Mouse (Mus musculus) c-Kit-negative CD71-positive TER-119-positive erythroid progenitor cells, embryonic 14.5 days (primary cell): ENCODE results near the gene Slc35d2.

Source experiments
- DNase-seq: peaks from one replicate; pipeline ENCODE4 v3.0.0-alpha.2; 2013; ENCODE audit warnings: low read depth, low spot score

Gene Slc35d2

DNA sequence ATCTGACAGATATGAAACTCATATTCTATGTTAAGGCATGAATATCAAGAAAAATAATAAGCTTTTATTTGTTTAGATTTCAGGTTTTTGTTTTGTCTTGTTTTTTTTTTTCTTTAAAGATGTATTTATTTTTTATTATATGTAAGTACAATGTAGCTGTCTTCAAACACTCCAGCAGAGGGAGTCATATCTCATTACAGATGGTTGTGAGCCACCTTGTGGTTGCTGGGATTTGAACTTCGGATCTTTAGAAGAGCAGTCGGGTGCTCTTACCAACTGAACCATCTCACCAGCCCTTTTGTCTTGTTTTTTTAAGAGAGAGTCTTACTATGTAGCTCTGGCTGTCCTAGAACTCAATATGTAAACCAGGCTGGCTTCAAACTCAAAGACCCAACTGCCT, 11.7 kb downstream of the Slc35d2 start:
- DNase-seq, result no peak

DNA sequence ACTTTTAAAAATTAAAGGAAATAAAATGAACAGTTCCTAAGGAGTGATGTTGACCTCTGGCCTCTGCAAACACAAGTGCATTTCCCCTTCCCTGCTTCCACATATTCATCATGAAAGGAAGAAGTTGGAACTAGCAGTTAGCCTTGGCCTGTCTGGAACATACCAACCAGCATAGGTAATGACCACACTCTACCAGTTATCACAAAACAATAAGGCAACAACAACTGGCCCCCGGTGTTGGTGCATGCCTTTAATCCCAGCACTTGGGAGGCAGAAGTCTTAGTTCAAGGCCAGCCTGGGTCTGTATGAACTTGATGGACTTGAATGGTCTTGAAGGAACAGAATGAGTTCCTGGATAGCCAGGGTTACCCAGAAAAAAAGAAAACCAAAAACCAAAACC, 18.7 kb downstream of the Slc35d2 start:
- DNase-seq, result no peak

DNA sequence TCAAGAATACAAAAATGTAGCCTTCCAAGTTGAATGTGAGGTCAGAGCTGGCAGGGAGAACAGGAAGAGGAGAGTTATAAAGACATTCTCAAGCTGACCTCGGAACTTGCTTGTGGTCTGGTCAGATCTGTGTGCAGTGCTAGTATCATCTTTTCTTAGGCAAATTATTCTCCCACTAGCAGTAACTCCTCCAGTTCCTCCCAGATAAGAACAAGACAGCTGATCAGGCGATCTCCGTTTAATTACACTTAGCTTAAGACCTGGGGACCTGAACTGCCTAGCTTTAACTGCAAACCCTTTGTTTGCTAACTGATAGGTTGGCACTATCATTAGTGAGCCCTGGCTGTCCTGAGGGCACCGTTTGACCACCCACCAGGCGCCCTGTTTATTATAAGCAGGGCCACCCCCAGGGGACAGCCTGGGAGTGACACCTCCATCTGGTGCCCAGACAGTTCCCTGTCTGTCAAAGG, 20.8 kb downstream of the Slc35d2 start:
- no peak for DNase-seq

DNA sequence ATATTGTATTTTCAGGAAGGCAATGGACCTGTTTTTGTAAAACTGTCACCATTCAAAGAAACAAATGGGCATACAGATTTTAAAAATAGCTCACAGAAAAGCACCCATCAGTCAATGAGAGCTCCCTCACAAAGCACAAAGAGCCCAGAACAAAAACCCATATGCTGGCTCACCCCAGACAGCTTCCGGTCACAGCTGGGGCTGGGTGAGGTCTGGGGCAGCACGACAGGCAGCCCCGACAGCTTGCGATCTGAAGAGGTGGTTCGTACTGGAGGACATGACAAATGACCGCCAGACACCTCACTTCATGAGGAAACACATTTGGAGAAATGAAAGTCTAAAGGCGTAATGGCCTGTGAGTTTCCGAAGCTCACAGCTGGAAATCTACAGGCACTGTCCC, 21.6 kb downstream of the Slc35d2 start:
- DNase-seq, result no peak

DNA sequence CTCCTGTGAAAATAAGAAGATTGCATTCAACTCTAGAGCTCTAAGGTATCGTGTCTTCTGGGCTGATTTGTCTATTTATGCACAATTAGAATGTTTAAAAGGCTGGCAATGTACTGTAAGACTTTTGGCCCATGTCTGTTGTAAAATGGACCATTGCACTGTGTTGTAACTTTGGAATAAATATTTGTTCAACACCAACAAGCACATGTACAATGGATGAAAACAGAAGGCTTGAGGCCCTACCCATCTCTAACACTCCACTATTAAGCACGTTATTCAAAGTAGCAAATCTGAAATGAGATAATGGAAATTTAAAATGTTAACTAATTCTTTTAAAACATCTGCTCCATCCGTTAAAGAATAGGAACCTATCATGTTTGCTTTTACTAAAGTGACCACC, 22.1 kb downstream of the Slc35d2 start:
- no peak for DNase-seq

DNA sequence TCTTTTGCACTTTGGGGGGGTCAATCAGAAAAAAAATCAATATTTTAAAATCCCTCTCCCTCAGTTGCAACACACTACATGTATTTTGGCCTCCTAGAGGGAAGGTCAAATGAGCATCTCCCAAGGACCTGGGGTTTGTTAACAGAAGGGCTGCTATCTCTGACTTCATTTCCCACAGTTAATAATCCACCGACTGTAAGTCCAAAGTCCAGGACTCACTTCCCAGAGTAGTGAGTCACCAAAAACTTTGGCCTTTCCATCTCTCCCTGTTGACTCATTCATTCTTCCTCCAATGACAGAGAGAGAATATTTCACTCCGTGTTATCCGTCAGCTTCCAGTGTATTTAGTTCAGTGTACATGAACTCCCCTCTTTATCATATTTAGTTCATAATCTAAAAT, 23.5 kb downstream of the Slc35d2 start:
- no peak for DNase-seq

DNA sequence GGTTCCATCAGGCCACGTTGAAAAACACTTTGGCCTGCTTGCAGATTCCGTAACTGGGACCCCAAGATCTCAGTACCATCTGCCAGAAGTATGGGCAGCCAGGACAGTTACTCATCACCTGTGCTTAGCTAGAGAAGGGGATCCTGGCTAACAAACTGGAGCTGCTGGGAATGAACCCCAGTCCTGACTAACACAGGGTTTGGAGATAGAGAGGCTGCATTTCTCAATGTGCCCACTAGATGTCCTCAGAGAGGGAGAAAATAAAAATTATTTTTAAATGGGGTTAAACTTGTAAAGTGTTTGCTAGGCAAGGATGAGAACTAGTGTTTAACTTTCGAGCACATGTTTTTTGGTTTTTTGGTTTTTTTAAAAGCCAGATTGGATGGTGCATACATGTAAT, 29.0 kb downstream of the Slc35d2 start:
- DNase-seq, result no peak

DNA sequence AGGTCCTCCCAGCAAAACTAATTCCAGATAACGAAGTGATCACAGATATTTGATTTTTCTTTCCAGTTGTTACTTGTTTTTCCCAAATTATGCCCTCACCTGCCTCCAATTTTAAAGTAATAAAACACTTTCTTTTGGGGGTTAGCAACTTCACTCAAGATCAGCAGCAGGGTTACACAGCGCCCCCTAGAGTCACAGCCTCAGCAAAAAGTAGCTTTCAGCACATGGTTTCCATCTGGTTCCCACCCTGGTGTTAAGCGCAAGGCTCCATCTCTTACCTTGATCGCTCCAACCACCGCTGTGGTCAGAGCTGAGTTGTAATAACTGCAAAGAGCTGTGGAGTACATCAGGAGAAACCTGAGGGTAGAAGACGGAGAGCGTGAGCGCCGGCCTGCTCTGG, 30.2 kb downstream of the Slc35d2 start:
- no peak for DNase-seq

DNA sequence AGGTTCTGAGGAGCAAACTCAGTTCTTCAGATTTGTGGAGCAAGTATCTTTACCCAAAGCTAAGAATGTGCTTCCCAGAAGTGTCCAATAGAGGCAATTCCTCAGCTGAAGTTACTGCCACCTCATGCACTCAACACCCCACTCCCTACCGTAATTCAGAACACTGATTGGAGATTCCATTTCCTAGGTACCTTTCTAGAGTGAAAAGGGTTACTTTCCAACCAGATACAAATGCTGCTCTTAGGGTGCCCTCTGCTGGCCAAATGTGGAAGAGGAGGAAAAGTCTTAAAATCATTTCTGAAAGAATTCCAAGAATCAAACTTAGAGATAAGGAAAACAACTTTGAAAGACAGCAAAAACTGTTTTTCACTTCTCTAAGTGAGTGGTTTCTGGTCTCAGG, 35.8 kb downstream of the Slc35d2 start:
- peak; percentile 40 for DNase-seq

DNA sequence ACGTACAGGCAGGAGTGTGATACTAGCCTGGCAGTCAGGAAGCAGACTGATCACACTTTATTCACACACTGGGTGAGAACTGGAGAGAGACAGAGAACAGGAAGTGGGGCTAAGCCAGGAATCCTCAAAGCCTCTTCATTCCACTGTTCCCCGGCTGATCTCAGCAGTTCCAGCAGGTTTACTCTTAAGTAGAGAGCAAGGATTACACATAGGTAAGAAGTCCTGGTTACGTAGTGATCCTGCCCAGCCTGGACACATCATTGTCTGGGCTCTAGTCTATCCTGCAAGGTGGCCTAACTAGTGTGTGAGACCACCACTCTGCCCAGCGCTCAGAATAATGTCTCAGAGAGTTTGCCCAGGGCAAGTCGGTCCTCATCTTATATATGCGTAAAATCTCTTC, 36.4 kb downstream of the Slc35d2 start:
- DNase-seq, result no peak

DNA sequence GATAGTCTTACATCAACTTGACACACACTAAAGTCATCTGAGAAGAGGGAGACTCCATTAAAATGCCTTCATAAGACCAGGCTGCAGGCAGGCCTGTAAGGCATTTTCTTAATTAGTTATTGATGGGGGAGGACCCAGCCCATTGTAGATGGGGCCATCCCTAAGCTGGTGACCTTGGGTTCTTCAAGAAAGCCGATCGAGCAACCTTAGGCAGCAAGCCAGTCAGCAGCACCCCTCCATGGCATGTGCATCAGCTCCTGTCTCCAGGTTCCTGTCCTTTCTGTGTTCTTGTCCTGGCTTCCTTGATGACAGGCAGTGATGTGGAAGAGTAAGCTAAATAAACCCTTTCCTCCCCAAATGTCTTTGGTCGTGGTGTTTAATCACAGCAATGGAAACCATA, 37.0 kb downstream of the Slc35d2 start:
- DNase-seq, result no peak

DNA sequence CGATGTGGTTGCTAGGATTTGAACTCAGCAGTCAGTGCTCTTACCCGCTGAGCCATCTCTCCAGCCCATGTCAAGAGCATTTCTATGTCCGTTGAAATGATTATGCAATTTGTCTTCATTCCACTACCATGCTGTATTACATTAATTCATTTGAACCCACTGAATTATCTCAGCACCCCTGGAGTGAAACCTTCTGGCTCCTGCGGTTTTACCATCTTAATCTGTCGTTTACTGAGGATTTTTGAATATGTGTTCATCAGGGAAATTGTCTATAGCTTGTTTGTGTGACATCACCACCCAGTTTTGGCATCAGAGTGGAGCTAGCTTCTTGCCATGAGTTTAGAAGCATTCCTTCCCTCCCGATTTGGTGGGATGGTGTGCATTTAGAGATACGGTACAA, 38.2 kb downstream of the Slc35d2 start:
- no peak for DNase-seq

DNA sequence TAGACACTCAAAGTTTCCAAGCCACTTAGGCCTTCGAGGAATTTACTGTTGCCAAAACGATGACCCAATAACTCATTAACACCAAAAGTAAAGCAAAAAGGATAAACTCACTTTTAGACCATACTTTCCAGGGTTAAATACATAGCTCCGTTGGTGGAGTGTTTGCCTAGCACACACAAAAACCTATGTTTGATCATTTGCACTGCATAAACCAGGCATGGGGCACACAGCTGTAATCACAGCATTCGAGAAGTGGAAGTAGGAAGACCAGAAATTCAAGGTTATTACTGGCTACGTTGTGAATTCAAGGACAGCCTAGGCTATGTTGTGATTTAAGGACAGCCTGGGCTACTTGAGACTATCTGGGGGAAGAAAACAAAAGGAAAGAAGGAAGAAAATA, 38.9 kb downstream of the Slc35d2 start:
- no peak for DNase-seq

DNA sequence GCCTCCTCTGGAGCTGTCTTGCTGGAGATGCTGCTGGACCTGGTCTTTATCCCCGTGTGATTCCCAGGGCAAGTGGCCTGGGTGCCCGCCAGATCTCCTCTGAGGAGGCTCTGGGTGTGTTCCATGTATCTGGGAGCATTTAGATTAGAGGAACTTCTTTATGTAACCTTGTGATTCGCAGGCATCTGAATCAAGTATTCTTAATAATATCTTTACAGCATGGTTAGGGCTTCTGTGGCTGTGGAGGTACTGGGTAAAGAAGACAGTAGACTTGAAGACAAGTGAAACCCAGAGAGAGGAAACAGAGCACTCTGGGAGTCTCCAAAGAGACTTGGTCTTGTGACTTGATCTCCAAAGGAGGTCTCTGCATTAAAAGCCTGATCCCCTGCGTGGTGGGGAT, 40.0 kb downstream of the Slc35d2 start, which contains the start of gene Hsd17b3:
Hsd17b3 (minus strand) TSS at position 101 of the 400 bp plus-strand sequence.
- DNase-seq, result no peak

DNA sequence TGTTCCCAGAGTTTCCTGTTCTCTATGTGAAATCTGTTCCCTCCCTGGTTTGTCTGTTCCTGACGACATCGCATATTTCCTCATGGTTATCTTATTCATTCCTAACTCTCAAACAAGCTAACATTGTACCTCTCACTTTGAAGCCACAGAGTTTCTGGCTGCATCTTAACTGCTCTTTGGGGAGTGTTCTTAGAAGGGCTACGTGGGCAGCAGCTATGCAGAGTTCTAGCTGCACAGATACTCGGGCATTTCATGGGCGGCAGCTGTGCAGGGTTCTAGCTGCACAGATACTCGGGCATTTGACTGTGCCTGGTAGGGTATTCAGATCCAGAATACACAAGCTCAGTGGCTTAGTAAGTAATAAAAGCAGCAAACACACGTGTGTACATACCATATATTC, 41.1 kb downstream of the Slc35d2 start:
- no peak for DNase-seq

DNA sequence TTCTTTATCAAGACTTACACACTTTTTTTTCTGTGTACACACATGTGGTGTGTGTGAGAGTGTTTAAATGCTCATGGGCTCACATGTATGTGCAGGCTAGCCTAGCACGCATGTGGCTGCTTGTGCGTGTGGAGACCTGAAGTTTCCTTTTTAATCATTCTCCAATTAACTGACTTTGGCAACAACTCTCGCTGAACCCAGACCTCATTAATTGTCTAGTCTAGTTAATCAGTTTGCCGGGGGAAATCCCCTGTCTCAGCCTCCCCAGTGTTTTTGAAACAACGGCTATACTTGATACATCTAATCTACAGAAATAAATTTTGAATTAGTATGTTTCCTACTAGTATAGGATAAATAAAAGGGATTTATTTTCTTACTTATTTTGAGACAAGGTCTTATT, 43.1 kb downstream of the Slc35d2 start:
- DNase-seq, result no peak

DNA sequence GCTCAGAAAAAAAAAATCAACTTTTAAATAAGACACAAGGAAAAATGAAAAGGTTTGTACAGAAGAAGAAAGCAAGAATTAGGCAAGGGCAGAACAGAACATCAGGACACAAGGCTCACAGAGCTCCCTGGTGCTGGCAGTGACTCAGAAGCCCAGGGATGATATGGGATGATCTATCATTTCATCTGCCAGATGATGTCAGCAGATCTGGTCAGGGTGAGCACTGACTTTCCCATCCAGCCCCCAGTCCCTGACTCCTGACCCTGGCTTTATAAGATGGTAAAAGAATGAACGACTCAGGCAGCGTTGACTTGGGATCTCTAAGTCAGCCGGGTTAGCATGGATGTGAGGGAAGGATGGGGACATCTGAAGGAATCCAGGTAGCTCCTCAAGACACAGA, 45.8 kb downstream of the Slc35d2 start:
- DNase-seq, result no peak

DNA sequence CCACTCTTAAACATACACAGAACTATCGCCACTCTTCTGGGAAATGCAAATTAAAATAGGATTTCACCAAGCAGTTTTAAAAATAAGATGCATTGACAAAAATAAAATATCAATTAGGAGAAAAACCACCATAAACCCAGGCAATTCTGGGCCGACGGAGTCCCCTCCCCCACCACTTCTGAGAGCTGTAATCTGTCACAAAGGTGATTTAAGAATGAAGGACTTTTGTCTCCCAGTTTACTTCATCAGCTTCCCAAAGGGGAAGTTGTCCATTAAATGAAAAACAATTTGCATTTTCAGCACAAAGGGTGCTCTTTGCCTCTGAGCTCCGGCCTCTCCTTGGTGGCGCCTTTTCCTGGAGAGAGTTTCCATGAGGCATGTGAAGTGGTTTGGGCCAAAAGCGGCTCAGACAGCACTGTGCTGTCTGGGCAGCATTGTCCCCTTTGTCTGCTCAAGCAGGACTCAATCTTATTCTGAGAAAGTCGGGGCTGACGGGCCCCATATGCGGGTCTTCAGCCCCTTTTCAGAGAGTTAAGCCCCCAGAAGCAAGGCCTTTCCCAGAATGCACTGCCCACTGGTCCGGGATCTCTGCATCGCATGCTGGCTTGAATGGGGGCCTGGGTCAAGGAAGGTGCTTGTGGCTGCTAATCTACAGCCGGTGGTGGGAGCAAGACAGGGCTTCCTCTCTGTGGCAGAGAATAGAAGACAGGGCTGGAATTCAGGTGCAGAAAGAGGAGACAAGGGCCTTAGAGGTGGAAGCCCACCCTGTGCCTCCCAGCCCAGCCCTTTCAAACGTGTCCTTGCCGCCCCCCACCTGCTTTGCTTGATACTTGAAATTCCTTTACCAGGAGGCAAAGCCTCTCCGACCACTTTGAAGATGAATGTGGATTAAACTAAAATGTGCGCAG, 47.9 kb downstream of the Slc35d2 start:
- DNase-seq, result no peak

DNA sequence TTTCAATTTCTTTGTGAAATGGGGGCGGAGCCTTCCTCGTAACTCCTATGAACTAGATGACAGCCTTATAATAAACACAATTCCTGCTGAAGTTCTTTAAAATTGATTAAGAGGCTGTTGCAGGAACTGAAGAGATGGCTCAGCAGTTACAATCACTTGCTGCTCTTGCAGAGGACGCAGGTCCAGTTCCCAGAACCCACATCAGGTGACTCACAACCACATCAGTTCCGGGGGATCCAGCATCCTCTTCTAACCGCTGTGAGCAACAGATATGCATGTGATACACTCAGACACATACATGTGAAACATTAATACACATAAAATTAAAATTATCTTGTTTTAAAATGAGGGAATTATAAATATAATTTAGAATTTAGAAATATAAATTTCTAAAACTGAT, 51.6 kb downstream of the Slc35d2 start:
- DNase-seq, result no peak

DNA sequence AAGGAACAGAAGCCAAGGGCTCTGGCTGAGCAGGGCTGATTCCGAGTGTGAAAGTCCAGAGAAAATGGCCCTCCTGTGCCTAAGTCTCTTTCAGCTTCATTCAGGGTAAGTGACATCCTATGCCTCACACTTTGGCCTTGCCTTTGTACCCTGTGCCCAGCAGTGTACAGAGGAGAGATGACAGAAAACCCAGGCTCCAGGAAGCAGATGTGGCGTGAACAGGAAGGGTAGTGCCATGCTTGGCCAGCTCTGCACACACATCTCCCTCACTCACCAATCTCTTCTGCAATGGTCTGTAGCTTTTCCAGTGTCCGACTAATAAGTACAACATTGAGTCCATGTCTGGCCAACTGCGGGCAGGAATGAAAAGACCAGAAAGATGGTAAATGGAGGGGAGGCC, 53.1 kb downstream of the Slc35d2 start:
- DNase-seq, result no peak

DNA sequence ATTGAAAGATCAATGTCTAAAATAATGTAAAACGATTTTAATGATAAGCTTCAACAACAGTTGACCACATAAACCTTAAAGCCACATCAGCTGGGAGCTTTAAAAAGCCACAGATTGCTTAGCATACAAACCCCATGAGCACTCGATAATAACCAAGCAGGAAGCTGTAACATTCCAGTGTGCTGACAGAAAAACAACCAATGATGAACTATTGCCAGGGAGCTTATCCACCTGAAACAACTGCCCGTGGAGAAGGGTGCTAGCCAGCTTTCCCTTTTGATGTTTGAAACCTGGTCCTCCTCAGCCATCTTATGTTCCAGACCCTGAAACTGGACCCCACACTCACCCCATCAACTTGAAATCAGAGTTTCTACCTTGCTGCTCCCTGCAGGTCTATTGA, 62.5 kb downstream of the Slc35d2 start:
- DNase-seq, result no peak

DNA sequence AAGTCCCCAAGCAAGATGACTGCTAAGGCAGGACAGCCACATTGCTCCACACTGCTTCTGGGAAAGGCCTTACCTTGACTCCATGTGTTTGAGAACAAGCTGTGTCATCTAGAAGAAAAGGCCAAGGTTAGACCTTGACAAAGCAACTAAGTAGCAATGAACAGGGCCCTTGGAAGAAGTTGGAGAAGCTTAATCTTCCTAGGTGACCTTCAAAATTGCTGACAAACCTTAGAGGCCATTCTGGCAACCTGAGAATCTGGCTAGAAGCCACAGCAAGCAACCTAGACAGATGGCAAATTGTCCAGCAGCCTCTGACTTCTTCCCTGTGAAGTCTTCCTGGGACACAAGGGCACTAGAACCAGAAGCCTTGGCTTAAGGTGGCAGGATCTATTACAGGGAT, 64.9 kb downstream of the Slc35d2 start:
- DNase-seq, result no peak

DNA sequence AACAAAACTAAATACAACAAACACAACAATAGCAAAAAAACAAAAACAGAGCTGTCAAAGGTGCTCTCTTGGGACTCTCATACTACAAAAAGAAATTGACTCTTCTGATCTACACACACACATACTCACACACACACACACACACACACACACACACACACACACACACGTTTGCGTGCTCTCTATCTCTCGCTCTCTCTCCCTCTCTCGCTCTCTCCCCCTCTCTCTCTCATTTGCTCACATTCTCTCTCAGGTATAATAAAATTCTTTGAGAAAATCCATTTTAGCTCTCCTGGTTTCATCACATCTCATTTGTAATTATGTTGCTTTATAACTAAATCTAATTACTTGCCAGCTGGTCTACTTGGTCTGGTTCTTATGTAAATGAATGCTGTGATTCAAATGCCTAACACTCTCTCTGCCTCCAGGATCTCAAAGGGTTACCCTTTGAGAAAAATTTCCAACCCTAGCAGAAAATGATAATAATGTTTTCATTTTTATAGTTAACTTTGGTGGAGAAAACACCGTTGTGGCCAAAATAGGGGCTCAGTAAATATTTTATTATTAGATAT, 68.1 kb downstream of the Slc35d2 start:
- DNase-seq, result no peak
